Mouse (Mus musculus): Measurements from ENCODE around the gene Gabrg1. TPM values are rescaled to one million over a fixed set of nuclear protein-coding genes. Genes with fewer than 3 reads are reported as not detected.

The Gabrg1 gene
- polyA plus RNA-seq (2015; fragmentation: Nextera tagmentation; extraction: Ambion mirVana), result 0.04 TPM in 1 of 2 replicates, not detected in the other

DNA sequence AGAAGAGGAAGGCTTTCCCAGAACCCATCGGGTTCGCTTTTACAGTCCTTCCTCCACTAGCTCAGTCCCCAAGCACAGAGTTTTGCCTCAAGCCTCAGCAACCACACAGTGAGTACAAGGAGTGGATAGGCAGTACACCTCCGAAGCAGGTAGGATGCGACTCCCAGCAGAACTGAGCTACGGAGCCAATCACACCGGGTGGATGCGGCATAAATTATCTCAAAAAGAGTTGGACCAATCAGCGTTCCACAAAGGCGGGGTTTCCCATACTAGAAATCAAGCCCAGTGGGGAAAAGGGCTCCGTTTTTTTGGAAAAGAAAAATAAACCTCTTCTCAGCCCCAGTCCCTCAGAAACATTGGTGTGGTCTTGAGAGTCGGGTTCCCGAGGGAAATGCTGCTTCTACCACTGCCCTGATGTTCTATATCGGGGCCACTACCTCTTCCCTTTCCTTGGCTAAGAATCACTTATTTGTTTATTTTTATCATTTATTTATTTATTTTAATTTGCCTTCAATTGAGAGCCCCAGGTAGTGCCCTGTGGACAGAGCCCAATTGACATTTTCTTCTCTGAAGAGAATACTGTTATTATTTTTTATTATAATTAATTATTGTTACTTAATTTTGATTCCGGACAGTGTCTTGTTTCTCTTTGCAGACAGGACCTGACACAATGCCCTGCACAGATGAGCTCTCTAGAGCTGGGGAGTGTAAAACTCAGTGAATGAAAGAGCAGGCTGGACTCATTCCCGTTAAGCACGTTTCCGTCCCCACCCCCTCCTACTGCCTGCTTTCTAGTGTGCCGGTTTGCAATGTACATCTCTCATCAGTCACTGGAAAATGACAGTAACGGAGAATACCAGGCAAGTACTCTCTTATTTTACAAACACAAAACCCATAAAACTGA is at the start of gene Gabrg1:
Gene Gabrg1 (minus strand): TSS at position 426 of the 904 bp plus-strand sequence.
- H3K9me3 ChIP-seq (ENCODE audit: low read length), result no peaks in the 10 kb centered on the region
- no peaks in the 10 kb centered on the region for H3K4me1 ChIP-seq (ENCODE audit: insufficient read depth, low read depth, low read length)
- no peak for ATAC-seq
- no peaks in the 10 kb centered on the region for H3K36me3 ChIP-seq (ENCODE audit: insufficient read depth, low read length)
- H3K4me2 ChIP-seq (replicated peaks; ENCODE audit: low read depth, low read length), result no peak within 1 kb of the TSS
- H3K9ac ChIP-seq (replicated peaks; ENCODE audit: low read depth), result no peak within 1 kb of the TSS
- H3K27me3 ChIP-seq (replicated peaks; ENCODE audit: insufficient read depth, low read length), result no peaks in the 10 kb centered on the region
- TF ChIP-seq CTCF (IDR thresholded peaks at IDR 0.05) (no peak), EP300 (IDR thresholded peaks at IDR 0.05) (no peak)
- no peak within 1 kb of the TSS for H3K4me3 ChIP-seq (ENCODE audit: low read depth, low read length)
- no peak for DNase-seq (ENCODE audit: low spot score)
- WGBS, result 5% methylated on average over 19 of the region's 19 CpGs
- no peak within 1 kb of the TSS for H3K27ac ChIP-seq (ENCODE audit: low read length)

GRCm38 (mm10) chr5:70884026-70884425 is 41.6 kb upstream of the Gabrg1 start:
- Histone ChIP-seq H3K36me3 (ENCODE audit: insufficient read depth, low read length) (no peaks in the 10 kb centered on the region), H3K4me1 (ENCODE audit: insufficient read depth, low read depth, low read length) (no peaks in the 10 kb centered on the region), H3K4me3 (ENCODE audit: low read depth, low read length) (no peak overlapping the region), H3K27ac (ENCODE audit: low read length) (no peak overlapping the region), H3K9me3 (ENCODE audit: low read length) (no peaks in the 10 kb centered on the region), H3K9ac (replicated peaks; ENCODE audit: low read depth) (no peak overlapping the region), H3K27me3 (replicated peaks; ENCODE audit: insufficient read depth, low read length) (no peaks in the 10 kb centered on the region), H3K4me2 (replicated peaks; ENCODE audit: low read depth, low read length) (no peak overlapping the region)
- no peak for DNase-seq (ENCODE audit: low spot score)
- TF ChIP-seq EP300 (IDR thresholded peaks at IDR 0.05), result no peak
- no peak for TF ChIP-seq CTCF (IDR thresholded peaks at IDR 0.05)
- ATAC-seq, result no peak
- 65% methylated on average over 3 of the region's 3 CpGs for WGBS

- no peaks in the 10 kb centered on the region for H3K27me3 ChIP-seq (replicated peaks; ENCODE audit: insufficient read depth, low read length)
- H3K9ac ChIP-seq (replicated peaks; ENCODE audit: low read depth), result no peak overlapping the region
- no peak overlapping the region for H3K27ac ChIP-seq (ENCODE audit: low read length)
- no peak for DNase-seq (ENCODE audit: low spot score)
- no peak overlapping the region for H3K4me2 ChIP-seq (replicated peaks; ENCODE audit: low read depth, low read length)
- no peaks in the 10 kb centered on the region for H3K9me3 ChIP-seq (ENCODE audit: low read length)
- TF ChIP-seq CTCF (IDR thresholded peaks at IDR 0.05), result no peak
- no peak for TF ChIP-seq EP300 (IDR thresholded peaks at IDR 0.05)
- 72% methylated on average over 1 of the region's 1 CpGs for WGBS
- ATAC-seq, result no peak
- no peak overlapping the region for H3K4me3 ChIP-seq (ENCODE audit: low read depth, low read length)
- H3K36me3 ChIP-seq (ENCODE audit: insufficient read depth, low read length), result no peaks in the 10 kb centered on the region
- no peaks in the 10 kb centered on the region for H3K4me1 ChIP-seq (ENCODE audit: insufficient read depth, low read depth, low read length)
Observed at GRCm38 (mm10) chr5:70870081-70870480, 27.7 kb upstream of the Gabrg1 start.

GRCm38 (mm10) chr5:70843096-70843734 is 798 bp upstream of the Gabrg1 start:
- Histone ChIP-seq H3K4me1 (ENCODE audit: insufficient read depth, low read depth, low read length) (no peaks in the 10 kb centered on the region), H3K36me3 (ENCODE audit: insufficient read depth, low read length) (no peaks in the 10 kb centered on the region), H3K27ac (ENCODE audit: low read length) (no peak overlapping the region), H3K4me3 (ENCODE audit: low read depth, low read length) (no peak overlapping the region), H3K27me3 (replicated peaks; ENCODE audit: insufficient read depth, low read length) (no peaks in the 10 kb centered on the region), H3K9ac (replicated peaks; ENCODE audit: low read depth) (no peak overlapping the region), H3K9me3 (ENCODE audit: low read length) (no peaks in the 10 kb centered on the region), H3K4me2 (replicated peaks; ENCODE audit: low read depth, low read length) (no peak overlapping the region)
- no peak for ATAC-seq
- TF ChIP-seq CTCF (IDR thresholded peaks at IDR 0.05) (no peak), EP300 (IDR thresholded peaks at IDR 0.05) (no peak)
- WGBS, result 17% methylated on average over 11 of the region's 11 CpGs
- peak; percentile 11 for DNase-seq (ENCODE audit: low spot score)

DNA sequence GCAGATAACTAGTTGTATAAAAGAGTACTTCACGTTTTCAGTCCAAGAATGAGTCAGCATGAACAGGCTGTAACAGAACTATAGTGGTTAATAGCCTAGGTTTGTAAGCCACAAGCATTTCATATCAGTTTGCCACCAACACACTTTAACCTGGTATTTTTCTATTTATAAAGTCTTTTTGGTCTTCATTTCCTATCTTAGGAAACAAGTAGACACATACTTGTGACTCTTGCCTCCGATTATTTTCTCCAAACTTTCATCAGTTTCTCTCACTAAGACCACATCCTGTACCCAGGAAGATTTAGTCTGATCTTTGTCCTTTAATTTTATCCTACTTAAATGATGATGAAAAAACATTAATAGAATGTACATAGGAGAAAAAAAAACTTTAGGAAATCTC is 23.7 kb downstream of the Gabrg1 start:
- H3K9ac ChIP-seq (replicated peaks; ENCODE audit: low read depth), result no peak overlapping the region
- H3K4me3 ChIP-seq (ENCODE audit: low read depth, low read length), result no peak overlapping the region
- no peaks in the 10 kb centered on the region for H3K9me3 ChIP-seq (ENCODE audit: low read length)
- TF ChIP-seq EP300 (IDR thresholded peaks at IDR 0.05) (no peak), CTCF (IDR thresholded peaks at IDR 0.05) (no peak)
- ATAC-seq (no peak), DNase-seq (ENCODE audit: low spot score) (no peak)
- WGBS, result 54% methylated on average over 2 of the region's 2 CpGs
- H3K4me2 ChIP-seq (replicated peaks; ENCODE audit: low read depth, low read length), result no peak overlapping the region
- H3K4me1 ChIP-seq (ENCODE audit: insufficient read depth, low read depth, low read length), result no peaks in the 10 kb centered on the region
- H3K27ac ChIP-seq (ENCODE audit: low read length), result no peak overlapping the region
- H3K27me3 ChIP-seq (replicated peaks; ENCODE audit: insufficient read depth, low read length), result no peaks in the 10 kb centered on the region
- H3K36me3 ChIP-seq (ENCODE audit: insufficient read depth, low read length), result no peaks in the 10 kb centered on the region

GRCm38 (mm10) chr5:70736156-70736555 is 106.3 kb downstream of the Gabrg1 start:
- DNase-seq (ENCODE audit: low spot score), result no peak
- Histone ChIP-seq H3K4me1 (ENCODE audit: insufficient read depth, low read depth, low read length) (no peaks in the 10 kb centered on the region), H3K36me3 (ENCODE audit: insufficient read depth, low read length) (no peaks in the 10 kb centered on the region), H3K4me3 (ENCODE audit: low read depth, low read length) (no peak overlapping the region), H3K27ac (ENCODE audit: low read length) (no peak overlapping the region), H3K9ac (replicated peaks; ENCODE audit: low read depth) (no peak overlapping the region), H3K27me3 (replicated peaks; ENCODE audit: insufficient read depth, low read length) (no peaks in the 10 kb centered on the region), H3K4me2 (replicated peaks; ENCODE audit: low read depth, low read length) (no peak overlapping the region), H3K9me3 (ENCODE audit: low read length) (no peaks in the 10 kb centered on the region; the same call in 1 of the 2 replicates)
- WGBS, result 82% methylated on average over 2 of the region's 2 CpGs
- no peak for TF ChIP-seq EP300 (IDR thresholded peaks at IDR 0.05)
- no peak for TF ChIP-seq CTCF (IDR thresholded peaks at IDR 0.05)
- ATAC-seq, result no peak
